Mouse (Mus musculus) brain, embryonic 14.5 days (tissue): ENCODE data around the gene Clpx. TPM values are rescaled to one million over a fixed set of nuclear protein-coding genes. Genes with fewer than 3 reads are reported as not detected.

ENCODE experiments used
- DNase-seq: peaks from one replicate; pipeline ENCODE4 v3.0.0-alpha.2; 2011; ENCODE audit warnings: low read depth
- CTCF ChIP-seq: fragments of 200-500 bp; IDR thresholded peaks from 2 replicates; pipeline ENCODE4 v1.5.1; 2012; ENCODE audit warnings: inconsistent platforms, mild to moderate bottlenecking, moderate library complexity, borderline replicate concordance; ENCODE audit not compliant: insufficient read depth, insufficient read length; ENCODE audit errors: extremely low read depth
- POLR2A ChIP-seq: fragments of 200-500 bp; IDR thresholded peaks from 2 replicates; pipeline ENCODE4 v1.6.1; 2012; ENCODE audit warnings: mild to moderate bottlenecking, inconsistent platforms, borderline replicate concordance; ENCODE audit not compliant: poor library complexity, insufficient read depth, insufficient read length, severe bottlenecking; ENCODE audit errors: extremely low read depth
- polyA plus RNA-seq: library from polyadenylated mRNA; depleted of rRNA; stranded (reverse); fragments of >200 nt; gene quantifications from 2 replicates; pipeline ENCODE4 v1.2.3, GENCODE M21; 2012

Clpx gene
- polyA plus RNA-seq, 1 experiment: 20.1 TPM

- no peak for DNase-seq
Observed at GRCm38 (mm10) chr9:65293580-65293972, 484 bp upstream of the Clpx start.

GRCm38 (mm10) chr9:65294716-65295378 lies 787 bp downstream of the Clpx start:
- DNase-seq: peak; percentile 19
- TF ChIP-seq CTCF (no peak), POLR2A (no peak)

More at GRCm38 (mm10) chr9:65293580-65293972, 484 bp upstream of the Clpx start:
- TF ChIP-seq CTCF (no peak), POLR2A (no peak)

- DNase-seq: no peak
- TF ChIP-seq CTCF (no peak), POLR2A (no peak)
Observed at GRCm38 (mm10) chr9:65297056-65297455, 3.0 kb downstream of the Clpx start.

- DNase-seq: no peak
- TF ChIP-seq POLR2A: no peak
- TF ChIP-seq CTCF: no peak
Observed at GRCm38 (mm10) chr9:65298761-65299160, 4.7 kb downstream of the Clpx start.

- TF ChIP-seq CTCF (no peak), POLR2A (no peak)
Observed at GRCm38 (mm10) chr9:65299650-65300049, 5.6 kb downstream of the Clpx start.

GRCm38 (mm10) chr9:65302327-65302983 lies 8.4 kb downstream of the Clpx start:
- TF ChIP-seq POLR2A: no peak
- no peak for TF ChIP-seq CTCF
- DNase-seq: no peak

More at GRCm38 (mm10) chr9:65299650-65300049, 5.6 kb downstream of the Clpx start:
- no peak for DNase-seq

GRCm38 (mm10) chr9:65303586-65303985 lies 9.5 kb downstream of the Clpx start:
- no peak for DNase-seq
- TF ChIP-seq POLR2A (no peak), CTCF (no peak)

GRCm38 (mm10) chr9:65304300-65304699 lies 10.2 kb downstream of the Clpx start:
- DNase-seq: no peak
- TF ChIP-seq CTCF: no peak
- no peak for TF ChIP-seq POLR2A

GRCm38 (mm10) chr9:65306672-65307071 lies 12.6 kb downstream of the Clpx start:
- TF ChIP-seq POLR2A: no peak
- no peak for TF ChIP-seq CTCF

GRCm38 (mm10) chr9:65308011-65308410 lies 14.0 kb downstream of the Clpx start:
- DNase-seq: no peak
- TF ChIP-seq CTCF (no peak), POLR2A (no peak)

More at GRCm38 (mm10) chr9:65306672-65307071, 12.6 kb downstream of the Clpx start:
- no peak for DNase-seq

- no peak for DNase-seq
- TF ChIP-seq CTCF (no peak), POLR2A (no peak)
Observed at GRCm38 (mm10) chr9:65312669-65313357, 18.8 kb downstream of the Clpx start.
